Mouse (Mus musculus) heart, embryonic 15.5 days (tissue): ENCODE data around the gene Otulin. TPM values are rescaled to one million over a fixed set of nuclear protein-coding genes. Genes with fewer than 3 reads are reported as not detected.

Experiments
- ATAC-seq: fragments of 200-750 bp; cut with Nextera tagmentation; replicated peaks from 2 replicates; pipeline ENCODE4 v1.8.0; 2017; ENCODE audit warnings: low read depth, moderate TSS enrichment; ENCODE audit not compliant: insufficient number of reproducible peaks, insufficient read depth, low FRiP score
- H3K27ac ChIP-seq: fragments of 300-500 bp; sonication (generic); 2 replicates; pipeline ENCODE4 v1.5.1; 2015; ENCODE audit warnings: mild to moderate bottlenecking, inconsistent platforms
- H3K27me3 ChIP-seq: fragments of 300-500 bp; sonication (generic); 2 replicates; pipeline ENCODE4 v1.6.1; 2015; ENCODE audit warnings: inconsistent platforms
- H3K36me3 ChIP-seq: fragments of 300-500 bp; sonication (generic); 2 replicates; pipeline ENCODE4 v1.6.1; 2015; ENCODE audit warnings: mild to moderate bottlenecking, inconsistent platforms
- H3K4me1 ChIP-seq: fragments of 300-500 bp; sonication (generic); replicated peaks from 2 replicates; pipeline ENCODE4 v1.6.1; 2015; ENCODE audit warnings: inconsistent platforms
- H3K4me2 ChIP-seq: fragments of 300-500 bp; sonication (generic); 2 replicates; pipeline ENCODE4 v1.6.1; 2015; ENCODE audit warnings: inconsistent platforms, mild to moderate bottlenecking, moderate library complexity
- H3K4me3 ChIP-seq: fragments of 300-500 bp; sonication (generic); 2 replicates; pipeline ENCODE4 v1.5.1; 2015; ENCODE audit warnings: mild to moderate bottlenecking, inconsistent platforms
- H3K9ac ChIP-seq: fragments of 300-500 bp; sonication (generic); 2 replicates; pipeline ENCODE4 v1.6.1; 2015; ENCODE audit warnings: mild to moderate bottlenecking, inconsistent platforms
- H3K9me3 ChIP-seq: fragments of 300-500 bp; sonication (generic); replicated peaks from 2 replicates; pipeline ENCODE4 v1.6.1; 2016; ENCODE audit warnings: inconsistent platforms
- WGBS: fragments of 180-500 bp; shearing (Covaris S2); methylation state at CpG from one replicate; pipeline ENCODE4 v1.1.7; 2015; ENCODE audit warnings: mixed read lengths; 5-methylcytosine and 5-hydroxymethylcytosine counted together
- polyA plus RNA-seq: library from polyadenylated mRNA; unstranded; fragments of >200 nt; fragmentation: Nextera tagmentation; extraction: Ambion mirVana; gene quantifications from 2 replicates; pipeline ENCODE4 v1.2.1, GENCODE M21; 2015

Gene Otulin
- polyA plus RNA-seq, 1 experiment from 2014 or later, result 24.9 TPM

DNA sequence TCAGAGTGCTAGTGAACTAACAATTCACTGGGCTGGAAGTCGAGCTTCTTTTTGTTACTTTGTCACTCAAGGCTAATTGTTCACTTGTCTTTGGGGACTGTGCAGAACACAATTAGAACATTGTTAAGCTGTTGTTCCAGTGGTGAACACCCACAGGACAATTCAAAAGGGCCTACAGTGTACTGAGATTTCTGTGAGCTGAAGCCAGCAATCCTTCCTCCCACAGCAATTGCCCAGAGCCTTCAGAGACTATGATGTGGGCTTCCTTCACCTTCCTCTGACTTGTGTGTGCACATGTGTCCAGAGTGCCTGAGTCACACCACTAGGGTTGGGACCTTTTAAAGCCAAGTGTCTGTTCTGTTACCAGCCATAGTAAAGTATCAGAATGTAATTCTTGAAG lies 113.6 kb downstream of the Otulin start:
- Histone ChIP-seq H3K36me3 (no peaks in the 10 kb centered on the region), H3K9ac (no peak overlapping the region), H3K4me3 (no peak overlapping the region), H3K9me3 (no peaks in the 10 kb centered on the region), H3K4me2 (no peak overlapping the region), H3K4me1 (peaks cover 10% of the 10 kb centered on the region), H3K27me3 (no peaks in the 10 kb centered on the region), H3K27ac (no peak overlapping the region)
- ATAC-seq, result no peak
- WGBS, result 77% methylated on average over 1 of the region's 1 CpGs

DNA sequence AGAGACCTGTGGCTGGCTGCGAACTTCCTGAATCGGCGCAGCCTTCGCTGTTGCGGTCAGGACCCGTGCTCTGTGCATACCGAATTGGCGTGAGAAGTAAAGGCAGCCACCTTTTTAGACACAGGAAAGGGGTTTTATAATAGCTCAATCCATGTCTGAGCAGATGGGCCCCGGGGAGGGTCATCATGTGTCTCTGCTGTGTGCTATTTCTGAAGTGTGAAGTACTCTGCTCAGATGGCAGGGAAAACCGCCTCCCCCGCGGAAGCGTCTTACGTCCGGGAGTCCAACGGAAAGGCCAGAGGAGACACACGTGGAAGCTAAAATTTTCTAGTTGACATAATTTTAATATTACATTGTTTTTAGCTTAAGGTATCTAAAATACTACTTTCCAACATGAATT lies 121.5 kb downstream of the Otulin start:
- H3K9ac ChIP-seq, result no peak overlapping the region
- 60% methylated on average over 17 of the region's 17 CpGs for WGBS
- peak overlapping the region; percentile 67 for H3K27ac ChIP-seq

GRCm38 (mm10) chr15:27508169-27508568 lies 122.3 kb downstream of the Otulin start:
- no peaks in the 10 kb centered on the region for H3K9me3 ChIP-seq
- WGBS, result 50% methylated on average over 7 of the region's 7 CpGs
- peak overlapping the region; percentile 67 for H3K27ac ChIP-seq
- H3K4me3 ChIP-seq, result no peak overlapping the region
- H3K36me3 ChIP-seq, result no peaks in the 10 kb centered on the region
- peaks cover 51% of the 10 kb centered on the region for H3K4me1 ChIP-seq
- no peak overlapping the region for H3K9ac ChIP-seq
- H3K27me3 ChIP-seq, result no peaks in the 10 kb centered on the region
- no peak for ATAC-seq
- no peak overlapping the region for H3K4me2 ChIP-seq

More for the DNA sequence above, 121.5 kb downstream of the Otulin start:
- Histone ChIP-seq H3K9me3 (no peaks in the 10 kb centered on the region), H3K4me2 (no peak overlapping the region), H3K4me3 (no peak overlapping the region), H3K36me3 (no peaks in the 10 kb centered on the region), H3K4me1 (peaks cover 44% of the 10 kb centered on the region), H3K27me3 (no peaks in the 10 kb centered on the region)
- ATAC-seq, result no peak

- peak overlapping the region; percentile 78 for H3K27ac ChIP-seq
- no peaks in the 10 kb centered on the region for H3K36me3 ChIP-seq
- H3K27me3 ChIP-seq, result no peaks in the 10 kb centered on the region
- H3K4me3 ChIP-seq, result no peak overlapping the region
- no peak overlapping the region for H3K9ac ChIP-seq
- H3K4me1 ChIP-seq, result peaks cover 62% of the 10 kb centered on the region
- H3K4me2 ChIP-seq, result no peak overlapping the region
- no peak for ATAC-seq
- 68% methylated on average over 15 of the region's 15 CpGs for WGBS
- no peaks in the 10 kb centered on the region for H3K9me3 ChIP-seq
These were observed 123.4 kb downstream of the Otulin start for GRCm38 (mm10) chr15:27506893-27507596.

DNA sequence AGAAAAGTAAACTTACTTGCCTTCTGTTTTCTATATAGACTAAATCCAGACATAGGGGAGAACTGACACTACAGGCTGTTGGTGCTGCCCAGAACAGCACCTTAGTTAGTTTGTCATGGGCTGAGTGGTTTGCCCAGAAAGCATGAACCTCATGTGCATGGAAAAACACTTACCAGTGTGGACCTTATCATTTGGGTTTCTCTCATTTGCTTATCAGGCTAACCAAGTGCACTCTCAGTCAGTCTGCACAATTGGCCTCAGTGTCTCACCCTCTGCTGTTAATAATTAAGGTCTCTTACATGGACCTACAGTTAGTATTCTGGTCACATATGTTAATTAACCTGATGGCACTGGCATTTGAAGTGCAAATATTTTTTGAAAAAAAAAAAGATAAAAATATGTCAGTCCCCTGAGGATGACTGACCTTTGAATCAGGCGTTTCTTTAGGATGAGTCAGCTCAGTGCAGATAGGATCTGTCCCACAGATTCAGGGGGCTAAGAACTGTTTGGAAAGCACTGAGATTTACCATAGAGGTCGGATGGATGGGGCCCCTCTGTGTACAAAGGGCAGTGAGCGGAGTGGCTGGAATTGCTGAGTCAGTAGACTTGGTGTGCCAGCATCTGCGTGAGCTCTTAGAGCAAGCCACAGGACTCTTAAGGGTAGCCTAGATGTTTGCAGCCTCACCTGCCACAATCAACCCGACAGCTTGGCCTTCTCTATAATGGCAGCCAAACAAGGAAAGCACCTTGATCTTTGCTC lies 124.2 kb downstream of the Otulin start:
- H3K4me2 ChIP-seq, result no peak overlapping the region
- H3K9ac ChIP-seq, result no peak overlapping the region
- WGBS, result 32% methylated on average over 5 of the region's 5 CpGs
- no peaks in the 10 kb centered on the region for H3K36me3 ChIP-seq
- H3K9me3 ChIP-seq, result no peaks in the 10 kb centered on the region
- H3K4me1 ChIP-seq, result peaks cover 69% of the 10 kb centered on the region
- H3K27ac ChIP-seq, result peak overlapping the region; percentile 78
- H3K4me3 ChIP-seq, result no peak overlapping the region
- 0 out of 2 replicates have a peak, but pooled peaks have one; percentile 30 for ATAC-seq
- H3K27me3 ChIP-seq, result no peaks in the 10 kb centered on the region

DNA sequence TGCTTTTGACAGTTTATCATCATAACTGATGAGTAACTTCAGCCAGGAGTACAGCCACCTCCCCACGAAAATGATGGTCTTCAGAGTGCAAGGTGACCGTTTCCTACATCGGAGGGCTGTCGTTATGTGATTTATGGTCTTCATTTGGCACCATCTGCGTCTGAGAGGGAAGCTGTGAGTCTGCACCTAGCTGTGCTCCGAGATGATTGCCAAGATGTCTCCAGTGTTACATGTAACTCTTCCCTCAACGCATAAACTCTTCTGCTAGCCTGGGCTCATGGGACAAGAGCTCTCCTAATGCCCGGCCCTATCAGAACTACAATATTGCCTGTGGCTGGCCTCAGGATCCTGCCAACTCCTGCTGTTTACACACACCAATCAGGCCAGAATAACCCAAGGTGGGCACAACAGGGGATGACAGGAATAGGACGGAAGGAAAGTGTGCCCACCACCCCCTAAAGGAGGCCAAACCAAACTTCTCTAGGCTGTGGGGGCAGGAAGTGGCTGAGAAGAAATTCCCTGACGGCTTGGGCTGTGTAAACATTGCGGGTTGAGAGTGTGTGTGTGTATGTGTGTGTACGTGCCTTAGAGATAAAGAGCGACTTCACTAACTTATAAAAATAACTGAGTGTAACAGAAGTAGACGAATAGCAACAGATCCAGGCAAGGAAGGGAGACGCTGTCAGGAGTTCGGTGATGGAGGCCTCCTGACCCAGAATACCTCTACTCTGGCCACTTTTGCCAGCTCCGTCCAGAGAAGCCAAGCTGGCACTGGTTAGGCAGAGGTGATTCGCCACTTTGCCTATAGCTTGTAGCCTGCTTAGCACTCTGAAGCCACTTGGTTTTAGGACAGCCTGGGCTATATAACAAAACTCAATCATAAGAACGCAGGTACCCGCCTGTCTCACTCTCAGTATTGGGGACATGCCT lies 126.4 kb downstream of the Otulin start:
- H3K27ac ChIP-seq, result peak overlapping the region; percentile 72
- H3K9me3 ChIP-seq, result no peaks in the 10 kb centered on the region
- H3K4me3 ChIP-seq, result no peak overlapping the region
- ATAC-seq, result no peak
- peaks cover 69% of the 10 kb centered on the region for H3K4me1 ChIP-seq
- no peak overlapping the region for H3K4me2 ChIP-seq
- H3K36me3 ChIP-seq, result no peaks in the 10 kb centered on the region
- no peaks in the 10 kb centered on the region for H3K27me3 ChIP-seq
- WGBS, result 50% methylated on average over 20 of the region's 20 CpGs
- no peak overlapping the region for H3K9ac ChIP-seq

- peak overlapping the region; percentile 72 for H3K27ac ChIP-seq
- no peaks in the 10 kb centered on the region for H3K27me3 ChIP-seq
- no peaks in the 10 kb centered on the region for H3K36me3 ChIP-seq
- no peak overlapping the region for H3K9ac ChIP-seq
- 33% methylated on average over 9 of the region's 9 CpGs for WGBS
- H3K4me3 ChIP-seq, result no peak overlapping the region
- H3K9me3 ChIP-seq, result no peaks in the 10 kb centered on the region
- H3K4me2 ChIP-seq, result no peak overlapping the region
- H3K4me1 ChIP-seq, result peaks cover 61% of the 10 kb centered on the region
- ATAC-seq, result 0 out of 2 replicates have a peak, but pooled peaks have one; percentile 44
These were observed 127.3 kb downstream of the Otulin start for GRCm38 (mm10) chr15:27503221-27503620.

- Histone ChIP-seq H3K4me1 (peaks cover 54% of the 10 kb centered on the region), H3K36me3 (no peaks in the 10 kb centered on the region), H3K9ac (no peak overlapping the region), H3K27ac (peak overlapping the region; percentile 72), H3K9me3 (no peaks in the 10 kb centered on the region), H3K4me2 (no peak overlapping the region), H3K4me3 (no peak overlapping the region), H3K27me3 (no peaks in the 10 kb centered on the region)
- ATAC-seq, result no peak
- WGBS, result 69% methylated on average over 13 of the region's 13 CpGs
These were observed 128.2 kb downstream of the Otulin start for GRCm38 (mm10) chr15:27502338-27502737.

DNA sequence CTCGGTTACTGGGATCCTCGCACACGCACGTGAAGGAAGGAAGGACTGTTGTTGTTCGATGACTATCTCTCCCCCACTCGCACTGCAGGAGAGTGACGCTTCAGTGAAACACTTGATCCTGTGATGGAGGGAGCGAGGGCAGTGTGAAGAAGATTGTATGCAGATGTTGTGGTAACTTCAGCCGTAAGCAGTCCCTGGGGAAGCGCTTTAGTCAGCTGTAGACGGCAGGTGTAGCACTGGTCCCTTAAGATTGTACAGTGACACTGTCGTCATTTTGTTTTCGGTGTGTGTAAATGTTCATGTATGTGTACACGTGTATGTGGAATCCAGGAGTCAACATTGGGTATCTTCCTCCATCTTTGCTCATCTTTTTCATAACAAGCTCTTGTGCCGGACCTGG lies 130.1 kb downstream of the Otulin start:
- H3K36me3 ChIP-seq, result no peaks in the 10 kb centered on the region
- ATAC-seq, result no peak
- H3K27me3 ChIP-seq, result no peaks in the 10 kb centered on the region
- no peaks in the 10 kb centered on the region for H3K9me3 ChIP-seq
- 82% methylated on average over 15 of the region's 15 CpGs for WGBS
- peaks cover 38% of the 10 kb centered on the region for H3K4me1 ChIP-seq
- no peak overlapping the region for H3K4me2 ChIP-seq
- H3K9ac ChIP-seq, result no peak overlapping the region
- no peak overlapping the region for H3K27ac ChIP-seq
- H3K4me3 ChIP-seq, result no peak overlapping the region

- 89% methylated on average over 5 of the region's 5 CpGs for WGBS
- Histone ChIP-seq H3K27ac (no peak overlapping the region), H3K4me1 (peaks cover 34% of the 10 kb centered on the region)
These were observed 132.4 kb downstream of the Otulin start for GRCm38 (mm10) chr15:27498078-27498477.

More at GRCm38 (mm10) chr15:27498078-27498477, 132.4 kb downstream of the Otulin start:
- H3K9me3 ChIP-seq, result no peaks in the 10 kb centered on the region
- no peak for ATAC-seq
- H3K36me3 ChIP-seq, result no peaks in the 10 kb centered on the region
- no peak overlapping the region for H3K9ac ChIP-seq
- H3K4me2 ChIP-seq, result no peak overlapping the region
- H3K27me3 ChIP-seq, result no peaks in the 10 kb centered on the region
- H3K4me3 ChIP-seq, result no peak overlapping the region
